Mouse (Mus musculus): ENCODE data around the gene Foxp3.

The Foxp3 gene

DNA sequence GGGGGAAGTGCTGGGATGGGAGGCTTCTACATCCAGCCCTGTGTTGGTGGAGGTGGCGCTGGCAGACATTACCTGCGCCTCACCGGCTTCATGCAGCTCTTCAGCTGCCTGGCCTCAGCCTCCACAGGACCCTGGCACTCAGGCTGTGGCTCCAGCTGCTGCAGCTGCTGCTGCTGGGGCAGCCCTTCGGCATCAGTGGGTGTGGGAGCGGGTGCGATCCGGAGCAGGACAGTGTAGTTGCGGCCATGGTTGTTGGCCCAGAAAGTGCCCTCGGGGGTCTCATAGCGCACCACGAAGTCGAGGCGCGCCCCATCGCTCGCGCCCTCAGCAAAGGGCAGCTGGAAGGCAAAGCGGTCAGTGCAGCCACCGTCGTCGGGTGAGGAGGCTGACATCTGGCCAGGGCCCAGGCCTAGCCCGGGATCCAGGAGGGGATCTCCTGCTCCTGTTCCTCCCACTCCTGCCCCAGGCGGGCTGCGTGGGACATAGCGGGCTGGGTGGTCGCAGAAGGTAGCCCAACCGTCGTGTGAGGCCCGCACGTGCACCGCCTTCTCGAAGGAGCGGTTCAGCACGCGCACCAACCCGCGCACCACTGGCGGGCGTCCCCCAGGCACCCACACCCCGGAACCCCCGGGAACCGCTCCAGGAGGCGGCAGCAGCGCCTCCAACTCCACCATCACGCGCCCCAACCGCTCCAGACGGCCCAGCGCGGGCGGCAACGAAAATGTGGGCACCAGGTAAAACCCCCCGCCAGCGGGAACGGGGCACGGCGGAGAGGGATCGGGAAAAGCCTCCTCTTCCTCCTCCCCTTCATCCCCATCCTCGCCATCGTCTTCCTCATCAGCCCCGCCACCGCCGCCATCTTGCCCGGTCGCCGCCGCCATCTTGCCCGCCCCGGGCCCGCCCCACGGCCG lies at the start of gene Foxp3:
TSS of gene Foxp3 (plus strand) at position 469 of the 911 bp plus-strand sequence.
- in situ Hi-C loops (cut with MboI, MseI), result no loop called here

DNA sequence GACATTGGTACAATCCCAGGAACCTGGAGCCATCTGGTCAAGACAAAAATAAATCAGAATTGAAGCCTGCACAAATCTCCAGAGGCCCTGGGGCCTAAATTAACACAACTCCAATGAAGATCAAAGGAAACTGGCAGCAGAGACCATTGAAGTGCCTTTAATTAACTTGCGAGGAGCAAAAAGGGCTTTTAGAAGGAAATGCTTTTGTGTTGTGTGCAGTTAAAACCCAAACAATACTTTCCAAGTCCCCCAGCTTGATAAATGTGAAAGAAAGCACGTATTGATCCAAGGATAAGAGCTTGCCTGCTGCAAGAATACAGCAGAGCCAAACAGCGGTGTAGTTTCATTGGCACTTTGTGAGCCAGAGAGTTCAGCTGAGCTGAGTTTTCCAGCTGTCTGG lies 48.5 kb upstream of the Foxp3 start:
- in situ Hi-C loops (cut with MboI, MseI), result no loop called here

DNA sequence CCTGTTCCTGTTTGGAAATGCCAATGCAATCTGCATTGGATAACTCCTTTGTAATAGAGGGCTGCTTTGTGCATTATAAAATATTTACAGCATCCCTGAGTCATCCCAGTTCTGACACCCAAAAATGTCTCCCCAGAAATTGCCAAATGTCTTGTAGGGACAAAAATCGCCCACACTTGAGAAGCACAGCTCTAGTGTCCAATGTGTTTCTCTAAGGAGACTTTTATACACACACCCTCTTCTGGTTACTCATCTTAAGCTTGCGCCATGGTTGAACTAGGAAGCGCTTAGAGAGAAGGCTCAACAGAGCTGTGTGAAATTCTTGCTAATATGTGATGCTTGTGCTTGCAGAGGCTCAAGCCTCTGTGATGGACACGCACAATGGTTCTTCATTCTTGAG lies 20.0 kb upstream of the Foxp3 start:
- in situ Hi-C loops (cut with MboI, MseI), result no loop called here

DNA sequence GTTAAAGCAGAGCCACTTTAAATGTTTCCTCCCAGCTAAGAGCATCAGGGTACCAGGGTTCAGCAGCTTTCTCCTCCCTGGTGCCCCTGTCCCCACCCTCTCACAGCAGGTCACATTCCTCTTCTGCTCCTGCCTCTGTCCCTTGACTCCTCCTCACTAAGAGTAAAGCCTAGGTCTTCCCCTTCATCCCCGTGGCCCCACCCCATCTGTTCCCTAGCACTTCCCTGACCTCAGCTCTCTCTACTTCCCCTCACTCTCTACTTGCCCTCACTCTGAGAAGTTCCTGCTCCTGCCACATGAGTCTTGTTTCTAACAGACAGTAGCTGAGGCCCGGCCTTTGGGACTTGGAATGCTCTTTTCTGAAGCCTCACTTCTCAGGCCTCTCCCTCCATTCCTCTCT lies 10.4 kb upstream of the Foxp3 start:
- in situ Hi-C loops (cut with MboI, MseI), result no loop called here

DNA sequence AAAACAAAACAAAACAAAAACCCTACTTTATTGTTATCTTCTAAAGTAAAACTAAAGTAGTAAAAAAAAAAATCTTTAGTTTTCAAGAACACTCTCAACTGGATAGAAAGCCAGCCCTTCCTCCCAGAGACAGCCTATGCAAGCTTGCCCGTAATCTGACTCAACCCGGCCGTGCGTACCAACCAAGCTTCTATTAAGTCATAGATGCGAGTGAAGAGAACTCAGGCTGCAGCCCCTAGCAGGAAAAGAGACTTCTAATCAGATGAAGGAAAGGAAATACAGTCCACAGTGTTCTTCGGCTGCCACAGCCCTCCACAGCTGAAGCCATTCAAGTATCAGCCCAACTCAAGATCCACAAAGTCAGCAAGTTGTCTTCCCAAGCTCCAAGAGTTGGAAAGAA lies 7.1 kb upstream of the Foxp3 start:
- in situ Hi-C loops (cut with MboI, MseI), result no loop called here

DNA sequence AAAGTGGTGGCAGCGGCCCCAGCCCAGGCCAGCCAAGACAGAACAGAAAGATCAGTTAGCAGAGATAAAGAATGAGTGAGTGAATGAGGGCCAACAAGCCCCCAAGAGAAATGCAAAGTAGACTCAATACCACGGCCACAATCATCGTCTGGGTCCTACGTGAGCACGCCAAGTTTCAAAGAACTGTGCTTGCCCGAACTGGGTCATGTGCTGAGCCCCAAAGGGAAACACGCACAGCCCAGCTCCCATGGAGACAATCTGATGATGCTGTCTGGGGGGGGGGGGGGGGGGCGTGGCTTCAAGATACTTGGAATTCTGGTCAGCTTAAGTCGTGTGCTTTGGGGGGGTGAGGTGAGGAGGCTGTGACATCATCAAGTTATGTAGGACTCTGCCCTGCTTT lies 6.0 kb upstream of the Foxp3 start:
- in situ Hi-C loops (cut with MboI, MseI), result no loop called here

DNA sequence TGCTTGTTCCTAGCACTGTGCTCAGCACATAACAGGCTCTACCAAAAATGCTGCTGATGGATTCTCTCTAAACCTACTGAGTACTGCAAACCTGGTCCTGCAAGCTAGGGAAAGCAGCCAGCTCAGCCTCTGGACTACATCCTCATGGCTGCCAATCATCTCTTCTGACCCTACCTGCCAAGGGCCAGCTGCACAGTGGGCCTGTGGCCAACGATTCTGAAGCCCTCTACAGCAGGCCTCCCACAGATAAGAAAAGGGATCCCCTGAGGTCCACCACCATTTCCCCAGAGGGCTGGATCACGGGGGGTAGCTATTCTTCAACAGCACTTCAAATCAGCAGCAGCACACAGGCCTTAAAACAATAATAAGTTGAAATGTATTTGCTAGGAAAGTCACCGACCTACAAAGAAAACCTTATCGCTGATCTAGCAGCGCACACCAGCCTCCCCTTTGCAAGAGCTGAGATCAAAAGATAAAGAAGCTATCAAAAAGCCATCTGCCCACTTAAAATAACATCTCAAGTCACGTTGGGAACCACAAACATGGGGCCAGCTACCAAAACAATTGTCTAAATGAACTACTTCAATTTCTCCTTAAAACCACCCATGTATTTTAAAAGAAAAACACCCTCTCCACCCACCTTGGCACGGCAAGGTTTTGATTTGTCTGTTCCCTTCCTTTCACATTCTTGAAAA lies 2.8 kb upstream of the Foxp3 start:
- in situ Hi-C loops (cut with MboI, MseI), result no loop called here

DNA sequence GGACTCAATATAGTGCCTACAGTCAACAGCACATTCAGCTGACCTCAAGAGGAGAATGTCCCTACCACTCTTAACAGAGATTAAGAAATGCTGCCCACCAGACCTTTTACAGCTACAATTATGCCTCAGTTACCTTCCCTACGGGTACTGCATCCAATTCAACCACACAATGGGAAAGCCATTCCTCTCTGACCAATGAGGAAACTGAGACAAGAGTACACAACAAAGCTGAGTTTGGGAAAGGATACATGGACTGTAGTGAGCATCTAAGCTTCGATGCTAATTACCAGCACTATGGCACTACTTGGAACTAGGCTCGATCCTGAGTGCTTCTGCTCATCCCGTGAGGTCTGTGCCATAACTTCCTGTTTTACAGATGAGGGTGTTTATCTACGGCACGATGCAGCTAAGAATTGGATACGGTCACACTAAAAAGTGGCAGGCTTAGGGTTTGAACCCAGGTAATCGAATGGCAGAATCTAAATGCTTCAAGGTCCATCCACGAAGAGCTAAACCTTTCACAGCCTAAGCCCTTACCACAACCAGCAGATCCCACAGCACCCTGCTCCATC lies 1.8 kb upstream of the Foxp3 start:
- in situ Hi-C loops (cut with MboI, MseI), result no loop called here

DNA sequence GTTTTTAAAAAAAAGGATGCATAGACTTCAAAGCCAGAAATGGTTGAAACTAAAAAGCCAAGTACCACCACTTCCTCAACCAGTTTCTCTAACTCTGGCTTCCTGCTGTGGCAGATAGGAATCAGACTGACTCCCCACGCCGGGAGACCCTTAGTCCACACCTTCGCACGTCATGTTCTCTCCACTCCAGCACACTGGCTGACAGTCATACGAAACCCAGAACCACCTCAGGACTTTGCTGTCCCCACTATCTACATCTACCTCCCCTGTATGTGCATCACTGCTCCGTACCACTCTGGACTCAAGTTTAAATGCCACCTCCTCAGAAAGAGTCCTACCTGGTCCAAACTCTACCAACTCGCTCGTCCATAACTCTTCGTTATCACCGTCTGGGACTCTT lies 978 bp upstream of the Foxp3 start:
- in situ Hi-C loops (cut with MboI, MseI), result no loop called here

DNA sequence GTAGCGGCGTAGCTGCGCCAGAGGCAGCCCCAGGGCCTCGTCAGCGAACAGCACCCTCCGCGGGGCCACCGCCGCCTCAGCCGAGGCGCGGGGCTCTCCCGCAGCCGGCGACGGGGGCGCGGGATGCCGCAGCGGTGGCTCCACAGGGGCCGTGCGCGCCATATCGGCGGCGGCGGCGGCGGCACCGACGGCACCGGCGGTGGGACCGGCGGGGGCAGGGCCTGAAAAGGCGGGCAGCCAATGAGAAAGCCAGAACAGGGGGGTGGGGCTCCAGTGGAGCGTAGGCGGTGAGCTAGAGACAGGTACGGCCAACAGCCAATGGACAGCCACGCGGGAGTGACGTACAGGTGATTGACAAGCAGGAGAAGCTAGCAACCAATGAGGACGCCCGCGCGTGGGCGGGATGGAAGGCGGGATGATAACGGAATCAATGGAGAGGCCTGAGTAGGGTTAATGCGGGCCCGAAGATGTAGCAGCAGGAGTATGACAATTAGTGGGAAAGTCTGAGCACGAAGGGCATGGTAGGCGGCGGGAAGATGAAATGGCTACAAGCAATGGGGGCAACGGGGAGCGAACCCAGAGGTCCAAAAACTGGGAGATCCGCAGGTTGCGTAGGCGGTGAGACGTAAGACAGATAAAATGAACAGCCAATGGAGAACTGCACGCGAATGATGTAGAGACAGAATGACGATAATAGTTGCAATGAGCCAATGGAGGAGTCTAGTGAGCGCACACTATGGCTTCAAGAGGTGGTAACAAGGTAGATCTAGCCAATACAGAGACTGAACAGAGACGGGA lies 842 bp downstream of the Foxp3 start, which contains the start of gene Ppp1r3f:
TSS of gene Ppp1r3f (minus strand) at position 197 of the 798 bp plus-strand sequence.
- in situ Hi-C loops (cut with MboI, MseI), result no loop called here

DNA sequence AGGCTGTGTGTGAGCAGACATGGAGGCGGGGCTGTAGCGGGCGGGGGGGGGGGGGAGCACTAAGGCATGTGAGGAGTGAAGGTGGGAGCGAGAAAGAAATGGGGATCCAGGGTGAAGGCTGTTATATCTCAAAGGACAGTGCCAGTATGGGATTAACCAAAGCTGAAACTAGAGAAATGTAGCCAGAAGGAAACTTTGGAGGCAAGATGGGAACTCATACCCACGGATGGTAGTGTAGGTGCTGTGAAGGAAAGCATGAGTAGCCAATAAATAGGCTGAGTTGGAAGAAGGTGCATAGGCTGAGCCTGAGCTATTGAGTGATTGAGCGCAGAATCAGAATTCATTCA lies 1.4 kb downstream of the Foxp3 start:
- in situ Hi-C loops (cut with MboI, MseI), result no loop called here

DNA sequence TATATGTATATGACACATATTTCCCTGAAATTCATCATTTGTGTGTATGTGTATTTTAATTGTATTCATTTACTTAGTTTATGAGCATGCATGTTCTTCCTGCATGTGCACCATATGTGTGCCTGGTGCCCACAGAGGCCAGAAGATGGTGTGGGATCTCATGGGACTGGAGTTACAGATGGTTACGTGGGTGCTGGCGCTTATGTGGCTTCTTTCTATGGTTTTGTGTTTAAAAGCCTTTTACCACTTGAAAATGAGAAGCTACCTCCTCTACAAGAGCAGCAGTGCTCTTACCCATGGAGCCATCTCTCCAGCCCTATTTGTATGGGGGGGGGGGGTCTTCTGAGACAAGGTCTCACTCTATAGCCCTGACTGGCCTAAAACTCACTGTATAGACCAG lies 7.7 kb downstream of the Foxp3 start:
- in situ Hi-C loops (cut with MboI, MseI), result no loop called here

DNA sequence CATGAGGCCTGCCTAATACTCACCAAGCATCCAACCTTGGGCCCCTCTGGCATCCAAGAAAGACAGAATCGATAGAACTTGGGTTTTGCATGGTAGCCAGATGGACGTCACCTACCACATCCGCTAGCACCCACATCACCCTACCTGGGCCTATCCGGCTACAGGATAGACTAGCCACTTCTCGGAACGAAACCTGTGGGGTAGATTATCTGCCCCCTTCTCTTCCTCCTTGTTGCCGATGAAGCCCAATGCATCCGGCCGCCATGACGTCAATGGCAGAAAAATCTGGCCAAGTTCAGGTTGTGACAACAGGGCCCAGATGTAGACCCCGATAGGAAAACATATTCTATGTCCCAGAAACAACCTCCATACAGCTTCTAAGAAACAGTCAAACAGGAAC lies 10.4 kb downstream of the Foxp3 start:
- in situ Hi-C loops (cut with MboI, MseI), result no loop called here

DNA sequence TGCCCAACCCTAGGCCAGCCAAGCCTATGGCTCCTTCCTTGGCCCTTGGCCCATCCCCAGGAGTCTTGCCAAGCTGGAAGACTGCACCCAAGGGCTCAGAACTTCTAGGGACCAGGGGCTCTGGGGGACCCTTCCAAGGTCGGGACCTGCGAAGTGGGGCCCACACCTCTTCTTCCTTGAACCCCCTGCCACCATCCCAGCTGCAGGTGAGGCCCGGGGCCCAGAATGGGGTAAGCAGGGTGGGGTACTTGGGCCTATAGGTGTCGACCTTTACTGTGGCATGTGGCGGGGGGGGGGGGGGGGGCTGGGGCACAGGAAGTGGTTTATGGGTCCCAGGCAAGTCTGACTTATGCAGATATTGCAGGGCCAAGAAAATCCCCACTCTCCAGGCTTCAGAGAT lies 12.9 kb downstream of the Foxp3 start:
- in situ Hi-C loops (cut with MboI, MseI), result no loop called here

DNA sequence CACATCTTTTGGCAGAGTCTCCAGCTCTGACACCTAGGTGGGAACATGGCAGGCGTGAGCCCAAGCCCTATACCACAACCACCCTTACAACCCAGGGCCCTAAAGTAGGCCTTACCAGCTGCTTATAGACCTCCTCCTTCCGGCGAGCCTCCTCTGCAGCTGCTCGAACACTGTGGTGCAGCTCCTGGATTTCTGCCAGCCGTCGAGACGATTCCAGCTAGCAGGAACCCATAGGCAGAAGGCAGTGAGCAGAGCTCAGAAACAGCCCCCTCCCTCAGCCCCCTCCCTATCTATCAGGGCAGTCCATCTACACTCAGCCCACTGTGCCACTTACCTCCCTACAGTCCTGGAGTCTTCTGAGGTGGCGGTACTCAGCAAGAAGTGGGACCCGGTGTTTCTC lies 21.9 kb downstream of the Foxp3 start:
- in situ Hi-C loops (cut with MboI, MseI), result no loop called here

DNA sequence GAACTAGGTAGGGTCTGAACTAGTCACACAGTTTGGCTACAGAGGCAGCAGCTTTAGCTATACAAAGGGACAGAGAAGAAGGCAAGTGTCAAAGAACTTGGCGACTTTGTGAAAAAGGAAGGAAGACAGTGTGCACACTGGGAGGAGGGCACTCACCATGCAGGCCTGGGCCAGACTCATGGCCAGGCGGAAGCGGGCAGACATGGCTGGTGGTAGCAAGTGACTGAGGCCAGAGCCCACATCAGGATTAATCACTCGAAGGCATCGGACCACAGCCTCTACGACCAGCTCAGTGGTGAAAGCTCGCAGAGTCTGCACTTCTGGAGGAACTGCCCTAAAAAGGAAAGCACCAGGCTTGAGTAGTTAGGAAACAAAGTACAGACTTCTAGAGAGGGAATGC lies 30.6 kb downstream of the Foxp3 start:
- in situ Hi-C loops (cut with MboI, MseI), result no loop called here

DNA sequence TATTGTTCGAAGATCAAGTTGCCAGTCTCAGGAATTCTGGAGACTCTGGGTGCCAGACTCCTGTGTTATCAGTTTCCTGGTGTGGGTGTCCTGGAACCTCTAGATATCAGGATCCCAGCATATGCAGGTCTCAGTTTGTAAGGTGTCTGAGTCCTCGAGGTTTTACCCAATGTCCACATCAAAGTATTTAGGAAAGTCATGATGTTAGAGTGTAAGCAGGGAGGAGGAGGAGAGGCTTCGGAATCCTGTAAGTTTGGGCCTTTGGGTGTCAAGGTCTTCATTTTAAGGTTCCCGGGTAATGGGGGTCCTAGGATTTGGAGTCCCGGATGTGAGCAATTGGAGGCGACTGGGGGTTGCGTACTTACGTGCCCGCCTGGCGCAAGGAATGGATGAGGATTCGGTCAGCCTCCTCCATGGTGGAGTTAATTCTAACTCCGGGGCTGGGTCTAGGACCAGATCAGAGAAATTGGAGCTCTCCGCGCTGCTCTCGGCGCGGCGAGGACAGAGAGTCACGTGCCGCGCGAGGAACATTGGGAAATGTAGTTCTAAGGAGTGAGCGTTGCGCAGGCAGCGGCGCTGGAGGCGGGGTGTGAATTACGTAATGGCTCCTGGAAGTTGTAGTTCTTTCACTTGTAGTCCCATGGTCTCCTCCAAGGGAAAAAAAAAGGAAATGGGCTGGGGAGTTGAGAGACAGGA lies 31.6 kb downstream of the Foxp3 start, which contains the start of gene Ccdc22:
TSS of gene Ccdc22 (minus strand) at position 639 of the 696 bp plus-strand sequence.
- in situ Hi-C loops (cut with MboI, MseI), result no loop called here

DNA sequence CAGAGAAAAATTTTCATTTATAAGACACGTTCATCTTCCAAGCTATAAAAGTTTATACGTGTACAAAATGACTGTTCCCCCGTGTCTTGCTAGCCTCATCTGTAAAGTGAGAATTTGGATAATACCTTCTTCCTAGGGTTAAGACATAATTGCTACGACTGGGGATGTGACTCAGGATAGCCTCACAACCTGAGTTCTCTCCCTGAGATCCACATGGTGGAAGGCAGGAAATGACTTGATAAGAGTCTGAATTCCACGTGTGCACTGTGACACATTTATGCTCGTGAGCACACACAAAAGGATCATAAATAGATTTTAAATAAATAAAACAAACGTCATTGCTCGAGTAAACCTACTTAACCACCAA lies 32.1 kb downstream of the Foxp3 start:
- in situ Hi-C loops (cut with MboI, MseI), result no loop called here

DNA sequence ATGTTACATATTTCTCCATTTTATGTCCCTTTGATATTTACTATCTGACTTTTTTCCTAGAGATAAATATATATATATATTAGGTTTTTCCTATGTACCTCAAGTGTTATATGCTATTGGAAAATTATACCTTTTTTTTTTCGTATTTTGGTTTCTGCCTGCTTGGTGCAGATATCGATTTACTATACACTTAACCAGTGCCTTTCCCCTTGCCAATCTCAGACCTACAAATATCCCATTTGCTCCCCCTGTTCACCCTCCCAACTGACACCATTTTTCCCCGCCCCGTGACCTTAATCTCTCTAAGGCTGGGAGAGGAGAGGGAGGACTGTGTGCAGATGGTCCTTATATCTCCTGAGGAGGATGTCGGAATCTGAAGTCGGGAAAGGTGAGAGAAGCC lies 33.3 kb downstream of the Foxp3 start, which contains the start of gene Cacna1f:
TSS of gene Cacna1f (plus strand) at position 301 of the 400 bp plus-strand sequence.
- in situ Hi-C loops (cut with MboI, MseI), result no loop called here

DNA sequence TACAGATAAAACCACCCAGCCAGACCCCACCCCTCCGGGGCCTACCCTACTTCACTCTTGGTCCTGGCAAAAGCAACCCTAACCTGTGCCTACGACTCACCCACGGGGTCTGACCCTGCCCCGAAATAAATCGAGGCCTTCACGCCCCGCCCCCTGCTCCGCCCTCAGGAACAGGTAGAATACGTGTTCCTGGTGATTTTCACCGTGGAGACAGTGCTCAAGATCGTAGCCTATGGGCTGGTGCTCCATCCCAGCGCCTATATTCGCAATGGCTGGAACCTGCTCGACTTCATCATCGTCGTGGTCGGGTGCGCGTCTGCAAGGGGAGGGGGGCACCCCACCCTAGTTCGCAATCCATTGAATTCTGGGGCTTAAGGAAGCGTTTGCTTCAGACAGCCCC lies 36.6 kb downstream of the Foxp3 start:
- in situ Hi-C loops (cut with MboI, MseI), result no loop called here

DNA sequence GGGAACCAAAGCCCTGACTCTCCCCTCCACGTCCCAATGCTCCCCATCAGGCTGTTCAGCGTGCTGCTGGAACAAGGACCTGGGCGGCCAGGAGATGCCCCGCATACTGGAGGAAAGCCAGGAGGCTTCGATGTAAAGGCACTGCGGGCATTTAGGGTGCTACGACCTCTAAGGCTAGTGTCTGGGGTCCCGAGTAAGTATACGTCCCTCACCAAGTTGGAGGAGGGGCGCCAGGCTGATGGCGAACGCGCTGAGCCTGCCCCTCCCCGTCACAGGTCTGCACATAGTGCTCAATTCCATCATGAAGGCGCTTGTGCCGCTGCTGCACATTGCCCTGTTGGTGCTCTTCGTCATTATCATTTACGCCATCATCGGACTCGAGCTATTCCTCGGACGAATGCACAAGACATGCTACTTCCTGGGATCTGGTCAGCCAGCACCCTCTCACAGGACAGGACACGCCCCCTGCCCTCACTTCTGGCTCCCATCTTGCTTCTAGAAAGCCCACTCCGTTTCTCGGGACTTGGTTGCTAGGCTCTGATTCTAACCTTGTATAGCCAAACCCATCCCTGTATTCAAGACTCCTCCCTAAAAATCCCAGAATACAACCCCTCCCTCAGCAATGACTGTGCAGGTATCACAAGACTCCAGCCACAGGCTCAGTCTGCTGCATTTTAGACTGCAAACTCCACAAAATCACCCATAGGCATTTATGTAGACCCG lies 37.3 kb downstream of the Foxp3 start:
- in situ Hi-C loops (cut with MboI, MseI), result no loop called here

All from T-helper 2 cell (primary cell).